Mouse (Mus musculus) layer of hippocampus, postnatal 36 days (tissue): ENCODE measurements at regions not wholly inside any gene's neighbourhood (a gene's known extent, or its start where the extent isn't known, plus 50 kb on each side); places are given as distances from the start of the nearest gene placed in this dataset.
A peak's percentile ranks its signal among the peaks of the same experiment; 100 is the strongest.

ENCODE experiments used
- DNase-seq, 2 experiments: peaks; one replicate each; pipeline ENCODE4 v3.0.0; 2022

DNA sequence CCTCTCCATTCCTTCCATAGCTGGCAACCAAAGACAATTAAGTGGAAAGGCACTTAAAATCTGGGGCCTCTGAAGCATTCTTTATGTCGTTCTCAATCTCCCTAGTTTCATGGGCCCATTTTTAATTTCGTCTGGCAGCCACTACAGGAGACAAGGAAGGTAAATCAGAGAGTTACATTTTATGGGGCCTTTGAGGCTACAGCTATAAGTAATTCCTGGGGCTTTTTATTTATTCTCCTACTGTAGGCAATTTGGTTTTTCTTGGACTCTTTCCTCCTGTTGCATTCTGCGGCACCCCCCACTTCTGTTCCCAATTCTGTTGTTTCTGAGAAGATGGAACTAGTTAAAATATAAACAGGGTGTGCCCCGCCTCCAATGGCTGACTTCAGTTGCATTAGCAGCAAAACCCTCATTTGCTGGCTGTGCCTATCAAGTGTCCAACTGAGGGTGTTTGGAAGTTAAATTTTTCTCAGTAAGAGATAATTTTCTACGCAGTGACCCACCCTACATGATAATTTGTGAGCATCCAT is 622.7 kb downstream of the Pdcd6ip start:
- DNase-seq = no peak

DNA sequence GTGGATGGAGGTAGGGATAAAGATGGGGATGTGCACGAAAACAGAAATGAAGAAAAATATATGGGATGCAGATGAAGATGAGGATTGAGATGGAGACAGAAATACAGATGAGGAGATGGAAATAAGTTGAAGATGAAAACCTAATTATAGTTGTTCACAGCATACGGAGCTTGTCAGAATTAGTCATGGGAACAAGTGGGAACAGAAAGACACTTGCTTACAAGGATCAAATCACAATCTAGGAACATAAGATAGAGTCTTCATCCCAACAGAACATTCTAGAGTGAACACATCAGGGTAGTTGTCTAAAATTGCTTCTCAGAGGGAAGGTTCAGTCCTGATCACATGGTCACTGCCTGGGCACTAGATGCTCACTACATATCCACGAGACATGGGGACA is 633.2 kb downstream of the Pdcd6ip start:
- DNase-seq = no peak

DNA sequence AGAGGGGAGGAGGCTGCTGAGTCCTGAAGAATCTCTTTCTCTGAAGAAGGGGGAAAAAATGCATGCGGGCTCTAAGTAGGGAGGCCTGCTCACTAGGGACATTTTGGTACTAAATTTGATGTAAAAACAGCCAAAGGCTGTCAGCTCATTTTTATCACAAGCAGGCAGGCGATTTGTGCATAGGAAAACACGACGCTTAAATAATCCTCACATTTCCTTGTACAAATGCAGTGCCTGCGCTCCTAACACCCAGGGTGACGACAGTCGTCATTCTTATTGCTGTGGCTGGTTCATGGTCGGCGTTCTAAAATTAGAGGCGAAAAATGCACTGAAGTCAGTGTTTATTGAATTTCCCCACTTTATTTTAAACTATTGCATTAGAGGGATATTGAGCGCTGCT is 650.6 kb downstream of the Pdcd6ip start:
- DNase-seq = no peak

DNA sequence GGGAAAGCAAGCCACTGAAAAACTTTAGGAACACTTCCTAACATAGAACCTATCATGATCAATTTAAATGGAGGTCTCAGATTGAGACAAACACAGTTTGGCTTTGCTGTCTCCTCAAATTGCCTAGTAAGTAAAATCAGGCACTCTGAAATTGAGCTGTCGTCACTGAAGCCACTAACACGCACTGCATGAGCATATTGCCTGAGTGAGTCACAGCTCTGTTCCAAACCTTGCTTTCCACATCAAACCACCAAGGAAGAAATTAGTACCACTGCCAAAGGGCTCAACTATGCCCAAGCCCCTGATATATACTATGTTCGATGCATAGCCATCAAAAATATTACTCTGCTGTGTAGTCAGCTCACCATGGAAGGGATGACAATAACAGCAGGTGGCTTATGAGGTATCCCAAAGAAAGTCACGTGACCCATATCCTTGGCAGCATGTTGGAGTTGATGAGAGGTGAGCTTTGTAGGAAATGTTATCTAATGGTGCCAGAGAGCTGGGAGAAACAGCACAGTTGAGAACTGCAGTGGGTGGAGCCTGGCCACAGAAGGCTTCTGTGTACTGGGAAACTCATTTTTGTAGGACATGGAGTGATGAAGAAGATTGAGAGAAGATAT is 663.4 kb downstream of the Pdcd6ip start:
- peak; percentile 13 to 21 for DNase-seq

DNA sequence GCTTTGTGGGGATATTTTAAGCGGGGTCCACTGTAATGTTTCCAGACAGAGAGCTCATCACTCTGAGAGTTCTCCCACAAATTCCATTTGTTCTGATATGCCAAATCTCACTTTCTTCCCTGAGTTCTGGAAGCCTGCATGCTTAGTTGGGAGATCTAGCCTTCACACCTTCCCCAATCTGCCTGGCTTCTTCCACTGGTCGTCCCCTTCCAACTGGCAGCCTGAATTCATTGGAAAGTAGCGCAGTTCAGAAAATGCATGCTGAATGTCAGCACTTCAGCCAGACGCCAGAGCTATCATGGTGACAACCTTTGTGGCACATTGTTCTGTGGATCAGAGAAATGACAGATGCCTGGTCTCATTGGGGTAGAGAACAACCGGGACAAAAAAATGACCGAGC is 667.2 kb downstream of the Pdcd6ip start:
- DNase-seq = no peak

DNA sequence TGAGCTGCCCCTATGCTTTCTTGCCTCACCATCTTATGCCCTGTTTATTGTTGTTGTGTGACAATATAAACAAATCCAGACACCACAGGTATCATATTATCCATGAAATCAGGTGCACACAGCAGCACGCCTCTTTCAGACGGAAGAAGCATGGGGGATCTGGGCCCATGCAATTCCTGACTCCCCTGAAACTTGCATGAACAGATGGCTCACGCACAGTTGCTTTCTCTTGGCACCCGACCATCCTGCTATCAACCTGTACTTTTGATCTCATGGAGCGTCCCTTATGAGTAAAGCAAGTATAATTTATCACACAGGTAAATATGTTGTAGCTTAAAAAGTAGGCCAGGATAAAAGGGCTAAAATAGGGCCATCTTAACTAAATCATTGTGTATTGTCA is 674.1 kb downstream of the Pdcd6ip start:
- DNase-seq = no peak

DNA sequence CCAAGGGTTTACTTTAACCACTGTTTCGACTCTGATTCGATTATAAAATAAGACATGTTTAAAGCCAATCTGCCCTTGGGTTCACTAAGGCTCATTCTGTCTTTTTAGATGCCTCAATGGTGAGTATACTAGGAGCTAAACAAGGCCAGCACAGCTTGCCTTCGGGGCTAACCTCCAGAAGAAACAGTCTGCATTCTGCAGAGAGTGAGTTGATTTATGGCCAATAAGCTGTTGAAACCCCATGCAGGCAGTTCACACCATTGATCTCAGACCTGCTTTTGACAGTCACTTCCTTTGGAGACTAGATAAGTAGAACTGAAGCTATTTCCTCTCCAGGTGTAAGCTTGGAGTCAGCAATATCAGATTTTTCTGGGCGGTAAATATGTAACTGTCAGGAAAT is 679.0 kb downstream of the Pdcd6ip start:
- DNase-seq = no peak

DNA sequence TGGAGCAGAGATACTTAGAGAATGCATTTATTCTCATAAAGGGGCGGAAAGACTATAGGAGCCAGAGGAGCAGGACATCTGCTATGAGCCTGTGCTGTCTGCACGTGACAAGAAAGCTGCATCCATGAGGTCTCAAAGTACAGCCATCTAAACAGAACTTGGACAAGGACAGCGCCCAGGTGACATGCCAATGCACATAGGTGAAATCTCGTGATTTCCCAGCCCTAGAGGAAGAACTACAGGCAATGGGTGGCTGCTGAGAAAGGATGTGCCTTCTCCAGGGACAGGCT is 681.2 kb downstream of the Pdcd6ip start:
- DNase-seq = no peak

DNA sequence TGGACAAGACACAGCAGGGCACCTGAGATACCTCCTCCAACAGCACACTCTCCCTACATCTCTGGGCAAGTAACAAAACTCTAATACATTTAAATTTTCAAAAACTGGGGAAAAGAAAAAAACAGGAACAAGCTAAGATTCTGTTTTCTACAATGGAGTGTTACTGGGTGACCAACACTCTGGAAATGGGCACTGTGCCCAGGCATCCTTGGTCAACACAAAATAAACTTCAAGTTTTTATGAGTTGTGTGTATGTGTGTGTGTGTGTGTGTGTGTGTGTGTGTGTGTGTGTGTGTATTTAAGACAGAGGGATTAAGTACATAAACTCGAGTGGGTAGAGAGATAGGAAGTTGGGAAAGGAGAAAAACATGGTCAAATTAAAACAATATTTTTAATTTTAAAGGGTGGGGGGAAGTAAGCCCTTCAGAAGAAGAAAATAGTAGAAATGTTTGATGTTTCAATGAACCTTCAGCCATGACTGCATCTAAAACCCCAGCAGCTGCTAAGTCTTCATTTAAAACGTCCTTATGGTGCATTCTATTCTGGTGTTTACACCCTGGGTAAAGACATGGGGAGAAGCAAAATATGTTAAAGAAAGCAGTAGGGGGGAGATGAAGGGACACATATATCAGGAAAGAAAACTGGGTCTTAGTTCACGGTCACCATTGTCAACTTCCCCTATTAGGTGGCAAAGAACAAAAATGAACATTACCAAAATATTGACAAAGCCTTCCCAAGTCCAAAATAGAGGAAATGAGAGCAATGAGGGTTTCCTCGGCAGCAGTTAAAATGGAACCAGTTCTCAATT is 681.8 kb downstream of the Pdcd6ip start:
- DNase-seq = no peak

DNA sequence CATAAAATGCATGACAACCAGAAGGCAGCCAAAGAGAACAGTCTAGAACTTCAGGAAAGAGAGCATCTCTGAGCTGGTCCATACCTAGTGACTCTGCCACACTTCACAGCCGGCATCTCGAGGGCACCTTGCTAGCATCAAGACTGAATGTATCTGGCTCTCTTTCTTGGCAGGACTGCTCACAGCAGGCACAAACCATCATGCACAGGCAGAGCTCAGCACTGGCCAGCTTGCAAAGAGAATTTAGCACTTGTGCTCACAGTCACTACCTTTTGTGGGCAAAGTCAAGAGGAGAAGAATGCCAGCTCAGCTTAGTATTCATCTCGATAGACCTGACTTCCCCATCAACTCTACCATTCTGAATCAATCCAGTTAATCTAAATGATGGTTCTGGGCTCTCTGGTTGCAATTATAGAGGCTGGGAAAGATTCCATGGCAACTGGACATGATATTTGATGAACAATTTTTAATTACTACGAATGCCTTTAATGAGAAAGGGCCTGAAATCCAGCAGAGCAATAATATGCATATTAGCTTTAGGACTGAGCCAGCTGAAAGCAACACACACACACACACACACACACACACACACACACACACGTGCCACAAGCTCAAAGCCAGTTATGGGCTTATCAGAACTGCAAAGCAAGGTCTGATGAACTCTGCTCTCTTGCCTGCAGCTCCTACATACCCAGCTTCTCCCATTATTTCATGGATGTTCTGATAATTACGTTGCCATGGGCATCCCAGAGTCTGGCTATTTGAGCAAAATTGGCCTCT is 686.0 kb downstream of the Pdcd6ip start:
- DNase-seq = no peak

DNA sequence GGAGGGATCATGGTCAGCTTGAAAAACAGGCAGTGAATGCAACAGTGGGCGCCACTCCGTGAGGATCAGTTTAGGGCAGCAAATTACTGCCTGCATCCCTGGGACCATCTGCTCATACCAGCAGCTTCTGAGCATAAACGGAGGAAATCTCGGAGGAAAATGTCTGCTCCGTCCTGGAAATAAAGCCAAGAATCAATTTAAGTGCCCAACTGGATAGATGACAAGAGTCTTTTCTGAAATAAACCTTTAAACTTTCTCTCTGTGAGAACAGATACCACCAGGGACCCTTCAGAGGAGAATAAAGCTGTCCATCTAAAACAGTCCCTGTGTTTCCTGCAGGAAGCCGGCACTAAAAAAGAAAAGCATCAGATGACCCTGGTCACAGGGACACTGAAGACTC is 688.5 kb downstream of the Pdcd6ip start:
- DNase-seq = no peak

DNA sequence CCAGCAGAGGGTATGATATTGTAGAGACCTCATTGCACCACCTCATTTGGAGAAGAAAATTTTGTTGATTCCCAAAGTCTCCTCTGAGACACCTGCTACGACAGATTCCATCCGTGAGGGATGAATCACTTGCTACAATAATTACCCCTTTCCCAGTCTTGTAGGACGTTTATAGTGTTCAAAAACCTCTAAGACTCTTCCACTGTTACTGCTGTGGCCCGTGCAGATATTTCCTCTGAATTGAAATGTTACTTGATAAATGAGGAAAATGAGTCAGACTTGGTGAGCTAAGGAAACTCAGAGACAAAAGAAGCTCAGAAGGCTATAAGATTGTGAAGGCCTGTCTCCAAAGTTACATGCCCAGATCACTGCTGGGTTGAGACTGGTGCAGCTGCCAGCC is 700.0 kb downstream of the Pdcd6ip start:
- no peak for DNase-seq

DNA sequence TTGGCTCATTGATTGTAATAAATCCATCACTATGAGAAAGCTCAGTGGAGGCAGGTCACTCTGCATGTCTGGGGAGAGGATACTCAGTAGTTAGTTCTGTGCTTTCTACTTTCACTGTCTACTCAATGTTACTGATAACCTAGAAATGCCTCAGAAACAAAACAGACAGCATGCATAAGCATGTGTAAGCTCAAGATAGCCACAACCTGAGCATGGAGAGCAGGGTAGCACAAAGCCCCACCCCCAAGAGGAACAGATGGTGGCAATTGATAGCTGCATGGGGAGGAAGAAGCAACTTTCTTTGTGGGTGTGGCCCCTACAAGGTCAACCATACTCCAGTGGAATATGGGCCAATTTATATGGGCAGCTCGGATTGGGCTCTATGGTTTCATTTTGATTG is 711.9 kb downstream of the Pdcd6ip start:
- no peak for DNase-seq

DNA sequence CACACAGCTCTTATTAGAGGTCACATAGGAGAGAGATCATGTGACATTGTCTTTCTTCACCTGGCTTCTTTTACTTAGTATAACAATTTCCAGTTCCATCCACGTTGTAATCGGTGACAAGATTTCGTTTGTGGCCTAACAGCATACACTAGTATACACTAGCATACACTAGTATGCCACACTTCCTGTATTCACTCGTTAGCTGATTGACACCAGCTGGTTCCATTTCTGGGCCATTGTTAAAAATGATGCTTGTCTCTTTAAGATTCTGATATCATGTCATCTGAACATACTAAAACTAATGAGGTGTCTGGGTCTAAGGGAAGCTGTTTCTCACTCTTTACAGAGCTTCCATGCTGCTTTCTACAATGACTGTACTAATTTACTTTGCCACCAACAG is 713.3 kb downstream of the Pdcd6ip start:
- no peak for DNase-seq

DNA sequence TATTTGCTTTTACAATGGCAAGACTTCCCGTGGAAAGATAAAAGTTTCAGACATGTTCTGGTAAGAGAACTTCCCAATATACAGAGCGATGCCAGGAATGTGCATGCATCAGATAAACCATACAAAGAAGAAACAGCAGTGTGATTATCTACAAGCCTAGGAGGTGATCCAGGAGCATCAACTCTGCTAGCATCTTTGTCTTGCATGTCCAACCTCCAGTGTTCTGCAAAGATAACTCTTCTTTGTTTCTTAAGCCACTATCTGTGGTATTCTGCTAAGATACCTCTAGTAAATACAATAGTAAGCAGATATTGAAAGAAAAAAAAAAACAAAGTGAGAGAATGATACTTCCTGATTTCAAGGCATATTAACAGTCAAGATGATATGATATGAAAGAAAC is 714.4 kb downstream of the Pdcd6ip start:
- DNase-seq = no peak

DNA sequence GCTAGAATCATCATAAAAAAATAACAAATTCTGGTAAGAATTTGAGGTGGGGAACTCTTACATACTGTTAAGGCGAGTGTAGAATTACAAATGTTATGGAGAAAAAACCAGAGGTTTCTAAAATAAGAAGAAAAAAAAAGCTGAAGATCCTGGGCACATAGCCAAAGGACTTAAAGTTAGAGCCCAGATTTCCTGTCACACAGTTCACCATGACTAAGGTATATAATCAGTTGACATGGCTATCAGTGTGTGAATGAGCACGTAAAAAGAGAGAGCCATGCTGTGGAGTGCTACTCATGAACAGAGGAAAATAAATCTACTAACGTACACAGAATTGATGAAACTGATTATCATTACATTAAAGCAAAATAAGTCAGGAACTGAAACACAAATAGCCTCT is 715.1 kb downstream of the Pdcd6ip start:
- DNase-seq = no peak

DNA sequence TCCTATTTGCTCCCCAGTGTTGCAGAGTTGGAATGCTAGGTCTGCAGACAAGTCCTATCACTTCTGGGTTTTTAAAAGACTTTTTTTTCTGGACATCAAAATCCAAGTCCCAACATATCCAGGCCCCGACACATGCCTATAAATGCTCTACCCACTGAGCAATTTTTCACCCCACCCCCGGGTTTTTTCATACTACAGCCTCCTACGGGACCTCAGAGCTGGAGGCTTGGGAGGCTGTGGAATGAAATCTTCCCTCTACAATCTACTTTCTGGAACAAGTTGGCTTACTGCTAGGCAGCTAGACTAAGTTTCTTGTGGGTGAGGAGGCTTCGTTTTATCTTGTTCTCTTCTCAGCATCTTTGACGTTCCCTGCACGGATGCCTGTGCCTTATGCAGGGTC is 724.7 kb downstream of the Pdcd6ip start:
- DNase-seq = no peak

DNA sequence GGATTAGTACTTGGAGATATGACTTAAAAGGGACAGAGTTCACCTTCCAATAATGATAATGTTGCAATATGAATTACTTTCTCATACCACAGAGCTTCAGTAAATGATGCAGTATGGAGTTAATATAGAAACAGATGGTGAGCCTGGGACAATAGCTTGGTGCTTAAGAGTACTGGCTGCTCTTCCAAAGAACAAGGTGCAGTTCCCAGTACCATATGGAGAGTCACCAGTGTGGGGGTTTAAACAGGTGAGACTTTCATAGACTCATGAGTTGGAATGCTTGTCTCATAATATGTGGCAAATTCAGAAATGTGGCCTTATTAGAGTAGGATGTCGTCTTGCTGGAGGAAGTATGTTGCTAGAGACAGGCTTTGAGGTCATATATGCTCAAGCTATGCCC is 715.8 kb upstream of the Arpp21 start:
- DNase-seq = no peak

DNA sequence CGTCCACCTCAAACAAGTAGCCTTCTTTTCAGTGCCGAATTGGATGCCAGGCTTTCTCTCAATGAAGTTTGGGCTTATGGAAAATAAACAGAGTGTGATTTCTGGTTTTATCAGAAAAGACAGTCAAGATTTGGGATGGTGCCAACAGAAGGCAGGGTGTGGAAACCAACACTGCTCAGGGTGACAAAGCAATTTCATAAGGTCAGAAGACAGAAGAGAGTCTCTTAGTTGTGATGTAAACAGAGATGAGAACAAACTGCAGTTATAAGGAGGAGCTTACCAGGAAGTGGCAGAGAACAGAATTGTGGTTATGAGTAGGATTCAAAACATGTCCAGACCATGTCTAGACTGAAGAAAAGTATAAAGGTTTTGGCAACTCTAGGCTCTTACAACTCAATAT is 714.3 kb upstream of the Arpp21 start:
- DNase-seq = no peak

DNA sequence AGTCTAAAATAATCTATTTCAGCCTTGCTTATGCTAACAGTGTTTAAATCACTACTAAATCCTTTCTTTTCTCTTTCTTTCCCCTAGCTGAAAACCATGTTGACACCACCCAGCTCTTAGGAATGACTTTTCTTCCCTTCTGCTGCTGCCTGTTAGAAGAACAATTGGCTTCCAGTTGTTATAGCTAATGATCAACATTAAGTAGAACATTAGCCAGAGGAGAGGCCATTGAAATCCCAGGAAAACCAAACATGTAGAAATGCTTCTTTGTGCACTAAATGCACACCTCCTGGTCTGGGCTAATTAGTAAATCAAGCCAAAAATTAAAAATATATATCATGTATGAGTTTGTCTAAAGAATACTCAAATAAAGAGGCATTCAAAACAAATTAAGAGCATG is 703.0 kb upstream of the Arpp21 start:
- DNase-seq = no peak

DNA sequence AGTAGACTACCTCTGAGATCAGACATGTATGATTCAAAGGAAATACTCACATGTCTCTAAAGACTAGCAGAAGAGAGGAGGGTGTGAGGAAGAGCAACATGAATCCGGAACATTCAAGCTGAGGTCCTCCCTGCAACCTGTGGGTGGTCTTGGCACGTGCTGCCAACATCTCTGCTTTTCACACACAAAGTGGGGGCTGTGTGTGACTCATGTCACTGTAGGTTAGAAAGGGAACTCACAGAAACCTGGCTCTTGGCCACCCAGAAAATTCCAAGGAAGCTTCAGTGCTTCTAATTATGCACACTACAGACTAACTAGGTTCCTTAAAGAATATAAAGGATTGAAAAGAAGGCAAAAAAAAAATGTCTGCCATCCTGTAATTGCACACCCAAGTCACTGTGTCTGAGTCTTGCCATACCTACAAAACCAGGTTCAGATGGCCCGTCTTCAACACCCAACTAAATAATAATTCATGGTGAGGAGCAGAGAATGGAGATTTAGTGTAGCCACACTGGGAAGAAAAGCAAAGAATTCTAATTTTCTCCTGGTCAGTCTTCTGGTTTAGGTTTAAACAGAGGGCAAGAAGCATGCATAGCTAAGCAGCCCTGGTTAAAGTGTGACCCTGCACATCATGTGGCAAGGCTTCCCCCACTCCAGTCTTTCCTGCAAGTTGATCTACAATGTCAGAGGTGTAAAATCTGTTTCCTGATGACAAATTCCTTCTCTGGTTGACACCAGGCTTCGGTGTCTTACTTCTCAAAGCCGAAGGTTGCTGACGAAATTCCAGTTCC is 673.8 kb upstream of the Arpp21 start:
- DNase-seq = no peak

DNA sequence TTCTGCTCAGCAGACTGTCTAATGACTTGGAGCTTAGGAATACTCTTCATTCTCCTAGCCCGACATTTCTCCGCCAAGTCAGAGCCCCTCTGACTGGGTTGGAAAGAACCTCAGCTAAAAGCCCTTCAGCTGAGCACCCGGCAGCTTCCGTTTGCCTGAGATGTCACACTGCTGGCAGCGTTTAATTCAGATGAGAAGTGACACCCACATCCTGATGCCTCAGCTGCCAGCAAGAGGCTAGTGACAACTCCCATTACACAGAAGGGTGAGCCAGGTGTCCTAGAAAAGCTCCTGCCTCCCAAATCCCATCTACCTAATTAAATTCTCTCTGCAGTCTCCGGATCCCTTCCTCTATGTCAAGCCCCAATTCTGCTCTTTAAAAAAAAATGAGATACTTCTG is 670.2 kb upstream of the Arpp21 start:
- no peak for DNase-seq

DNA sequence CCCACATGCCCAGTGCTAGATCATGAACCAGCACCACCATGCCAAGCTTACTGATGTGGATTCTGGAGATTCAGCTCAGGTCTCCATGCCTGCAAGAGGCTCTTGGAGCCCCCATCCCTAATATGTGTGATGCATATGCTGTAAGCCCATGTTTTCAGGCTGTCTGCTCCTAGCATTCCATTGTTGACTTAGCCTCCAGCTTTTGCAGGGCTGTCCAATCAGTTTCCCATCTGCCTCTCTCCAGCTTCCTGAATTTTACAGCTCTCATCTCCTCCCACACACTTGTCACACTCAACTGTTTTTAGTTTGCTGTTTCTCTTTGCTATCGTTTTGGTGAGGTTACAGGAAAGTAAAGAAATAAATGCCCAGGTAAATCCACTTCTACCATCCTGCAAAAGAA is 629.2 kb upstream of the Arpp21 start:
- peak; percentile 28 to 42 for DNase-seq
